In genomic region chr2:167633537-167633872, GRCm38 (mm10) we compare ENCODE assay signal across 11 mouse cellular contexts. TPM values are rescaled to one million over a fixed set of nuclear protein-coding genes. Genes with fewer than 3 reads are reported as not detected.
DNase-seq lines count a peak whose midpoint lies in the region; ATAC-seq and TF ChIP-seq lines count a peak whose summit lies in the region.
"Had no signal": no experiment of that assay in that cellular context is flagged by ENCODE, and none has a peak within 500 bp of the region (broad histone marks: within the 10 kb centered on the region; RNA-seq: fewer than 3 reads in every experiment).

No protein-coding gene starts in this region.

- DNase-seq in gastrocnemius, adult 2 months, result no peak
- no peak for DNase-seq in gastrocnemius, postnatal 14 days
- DNase-seq in left cerebral cortex, adult 2 months (ENCODE audit: extremely low spot score in 1 of 2, low spot score in 2 of 2), result no peak
- DNase-seq in left cerebral cortex, adult 18-20 months (ENCODE audit: low spot score in 2 of 2), result no peak
- peak; percentile 34 for DNase-seq in induced T-regulatory cell, adult 2 months (ENCODE audit: low read depth)
- DNase-seq in urinary bladder, postnatal 25 days (ENCODE audit: low spot score), result no peak
- no peak for DNase-seq in right cerebral cortex, postnatal 14 days
- DNase-seq: adrenal gland, adult 8-10 months had no signal

- H3K4me2 ChIP-seq in midbrain, embryonic 15.5 days, result peak overlapping the region; percentile 58; the same call in 1 of the 2 replicates

- TF ChIP-seq CTCF in gastrocnemius, adult 2 months (IDR thresholded peaks at IDR 0.05), result no peak
- TF ChIP-seq CTCF in left cerebral cortex, adult 2 months (IDR thresholded peaks at IDR 0.05), result no peak

- peaks cover 44% of the 10 kb centered on the region for H3K4me1 ChIP-seq in midbrain, embryonic 15.5 days

- H3K27ac ChIP-seq in gastrocnemius, adult 2 months, result peak overlapping the region; percentile 99
- peak overlapping the region; percentile 70; the same call in 1 of the 2 replicates for H3K27ac ChIP-seq in left cerebral cortex, adult 2 months
- H3K27ac ChIP-seq in midbrain, embryonic 15.5 days, result no peak overlapping the region

- H3K4me3 ChIP-seq in gastrocnemius, adult 2 months, result peak overlapping the region; percentile 90
- no peak overlapping the region for H3K4me3 ChIP-seq in left cerebral cortex, adult 2 months
- H3K4me3 ChIP-seq in midbrain, embryonic 15.5 days, result no peak overlapping the region

- 92% methylated on average over 6 of the region's 6 CpGs for WGBS in midbrain, embryonic 15.5 days

- H3K27me3 ChIP-seq in midbrain, embryonic 15.5 days (replicated peaks), result no peaks in the 10 kb centered on the region

- no peak for ATAC-seq in midbrain, embryonic 15.5 days (replicated peaks)
- ATAC-seq: inflammation-experienced regulatory T-cells, adult 6 months had no signal

- H3K9me3 ChIP-seq in midbrain, embryonic 15.5 days, result no peaks in the 10 kb centered on the region

- H3K36me3 ChIP-seq in midbrain, embryonic 15.5 days (replicated peaks), result no peaks in the 10 kb centered on the region

- intact Hi-C loops in gastrocnemius, adult 2 months (cut with DNase I), result loop anchor here (10.0 kb wide), 1 partner anchor 569 kb away; the partner anchor contains the start of gene Znfx1
- intact Hi-C loops in gastrocnemius, postnatal 14 days (cut with DNase I; ENCODE audit: low total_unique reads), result no loop called here
- intact Hi-C loops in left cerebral cortex, adult 2 months (cut with DNase I), result no loop called here

- no peak overlapping the region for H3K9ac ChIP-seq in midbrain, embryonic 15.5 days

RNA-seq across cellular contexts. Expression of gene Ube2v1, which starts 1.6 kb away (rescaled TPM):
- total RNA-seq in gastrocnemius, adult 2 months (2021), result 100 to 1,000 TPM; 170 to 181 TPM
- total RNA-seq in gastrocnemius, postnatal 14 days (2021), result 100 to 1,000 TPM; 158 to 180 TPM
- total RNA-seq in left cerebral cortex, adult 2 months (2021), result 100 to 1,000 TPM; 244 to 274 TPM
- 100 to 1,000 TPM; 259 to 266 TPM for total RNA-seq in left cerebral cortex, adult 18-20 months (2021)
- 327 TPM in 2 replicates for polyA plus RNA-seq in midbrain, embryonic 15.5 days (2015; fragmentation: Nextera tagmentation; extraction: Ambion mirVana)

RNA-seq across cellular contexts. Expression of gene Gm20431, which starts 27.8 kb away (rescaled TPM):
- total RNA-seq in gastrocnemius, adult 2 months (2021), result 10 to 100 TPM in 1 of 2 experiments, 1 to 10 TPM in 1; 3.7 to 11.5 TPM
- 10 to 100 TPM; 10.3 to 12.3 TPM for total RNA-seq in gastrocnemius, postnatal 14 days (2021)
- 10 to 100 TPM; 29.1 to 38.0 TPM for total RNA-seq in left cerebral cortex, adult 2 months (2021)
- total RNA-seq in left cerebral cortex, adult 18-20 months (2021), result 10 to 100 TPM; 32.2 to 33.5 TPM
- 10.5 and 10.7 TPM in 2 replicates for polyA plus RNA-seq in midbrain, embryonic 15.5 days (2015; fragmentation: Nextera tagmentation; extraction: Ambion mirVana)
- total RNA-seq: megakaryocyte progenitor cell, adult 5-6 weeks had no signal
- polyA plus RNA-seq: inflammation-experienced regulatory T-cells, adult 6 months had no signal

RNA-seq across cellular contexts. Expression of gene Cebpb, which starts 55.2 kb away (rescaled TPM):
- 100 to 1,000 TPM; 106 to 181 TPM for total RNA-seq in gastrocnemius, adult 2 months (2021)
- 100 to 1,000 TPM in 1 of 2 experiments, 10 to 100 TPM in 1; 66.9 to 120 TPM for total RNA-seq in gastrocnemius, postnatal 14 days (2021)
- total RNA-seq in left cerebral cortex, adult 2 months (2021), result 10 to 100 TPM; 15.1 to 19.2 TPM
- total RNA-seq in left cerebral cortex, adult 18-20 months (2021), result 10 to 100 TPM; 15.9 to 17.3 TPM
- 1.3 and 2.0 TPM in 2 replicates for polyA plus RNA-seq in midbrain, embryonic 15.5 days (2015; fragmentation: Nextera tagmentation; extraction: Ambion mirVana)

RNA-seq across cellular contexts. Expression of gene Tmem189, which starts 56.1 kb away (rescaled TPM):
- total RNA-seq in gastrocnemius, adult 2 months (2021), result 10 to 100 TPM; 13.0 to 14.9 TPM
- 10 to 100 TPM; 18.1 to 22.8 TPM for total RNA-seq in gastrocnemius, postnatal 14 days (2021)
- total RNA-seq in left cerebral cortex, adult 2 months (2021), result 10 to 100 TPM; 42.3 to 43.0 TPM
- total RNA-seq in left cerebral cortex, adult 18-20 months (2021), result 10 to 100 TPM; 43.3 to 44.4 TPM
- 33.4 and 37.9 TPM in 2 replicates for polyA plus RNA-seq in midbrain, embryonic 15.5 days (2015; fragmentation: Nextera tagmentation; extraction: Ambion mirVana)
